Mouse (Mus musculus) liver, postnatal 0 days (tissue): ENCODE data around the gene Mvb12b.

Source experiments
- CTCF ChIP-seq: sonication (generic); IDR thresholded peaks from 2 replicates; pipeline ENCODE4 v1.5.1; 2016; ENCODE audit warnings: antibody characterized with exemption, low read depth
- EP300 ChIP-seq: IDR thresholded peaks from 2 replicates; pipeline ENCODE4 v1.6.1; 2016; ENCODE audit warnings: antibody characterized with exemption, low read depth, mild to moderate bottlenecking

GRCm38 (mm10) chr2:33696428-33696827, 191.3 kb downstream of the Mvb12b start:
- TF ChIP-seq CTCF (0 out of 2 replicates have a peak, but pooled peaks have one; percentile 22), EP300 (no peak)
